Mouse (Mus musculus): ENCODE measurements around the gene Lars2.

DNA sequence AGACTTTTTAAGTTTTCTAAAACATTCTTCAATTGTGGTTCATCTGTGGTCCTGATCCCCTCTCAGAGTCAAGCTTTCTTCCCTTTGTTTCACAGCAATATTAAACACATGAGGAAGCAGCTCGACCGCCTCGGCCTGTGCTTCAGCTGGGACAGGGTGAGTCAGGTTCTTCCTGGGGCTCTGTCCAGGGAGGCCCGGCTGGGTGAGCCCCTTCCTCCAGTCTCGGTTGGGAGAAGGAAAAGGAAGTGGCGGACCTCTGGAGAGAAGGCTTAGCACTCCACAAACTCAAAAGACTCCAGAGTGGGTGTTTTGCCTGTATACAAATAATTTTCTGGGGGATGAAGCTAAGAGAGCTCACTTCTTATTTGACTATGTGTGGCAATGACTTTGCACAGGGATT is 28.1 kb downstream of the Lars2 start:
- TF ChIP-seq POLR2A (IDR thresholded peaks at IDR 0.05; ENCODE audit: insufficient read depth, low read depth, low read length) (no peak), CTCF (IDR thresholded peaks at IDR 0.05; ENCODE audit: insufficient read depth, low read depth, low read length) (no peak)

Measured in olfactory bulb, adult 2 months (tissue).